Mouse (Mus musculus) ES-Bruce4 (cell line): ENCODE data around the gene Aqp8. TPM values are rescaled to one million over a fixed set of nuclear protein-coding genes. Genes with fewer than 3 reads are reported as not detected.

ENCODE experiments used
- H3K27ac ChIP-seq: 2 replicates; pipeline ENCODE4 v1.5.1; 2012; ENCODE audit warnings: low read length, inconsistent platforms; ENCODE audit not compliant: insufficient read depth
- H3K27me3 ChIP-seq: 2 replicates; pipeline ENCODE4 v1.6.1; 2012; ENCODE audit warnings: mild to moderate bottlenecking, low read length, inconsistent platforms; ENCODE audit not compliant: control insufficient read depth, poor library complexity, insufficient read depth, severe bottlenecking
- H3K36me3 ChIP-seq: 2 replicates; pipeline ENCODE4 v1.6.1; 2012; ENCODE audit warnings: inconsistent platforms, mild to moderate bottlenecking, low read length, moderate library complexity; ENCODE audit not compliant: control insufficient read depth, poor library complexity, insufficient read depth, severe bottlenecking
- H3K4me1 ChIP-seq: one replicate; pipeline ENCODE4 v1.8.1; 2011; ENCODE audit warnings: low read length; ENCODE audit not compliant: control insufficient read depth, insufficient read depth
- H3K4me3 ChIP-seq: 2 replicates; pipeline ENCODE4 v1.5.1; 2011; ENCODE audit warnings: low read depth, mild to moderate bottlenecking, low read length
- H3K9ac ChIP-seq: 2 replicates; pipeline ENCODE4 v1.6.1; 2012; ENCODE audit warnings: low read depth, mild to moderate bottlenecking, inconsistent platforms; ENCODE audit not compliant: poor library complexity, severe bottlenecking
- H3K9me3 ChIP-seq: replicated peaks from 2 replicates; pipeline ENCODE4 v1.6.1; 2012; ENCODE audit warnings: mild to moderate bottlenecking, low read length, inconsistent platforms; ENCODE audit not compliant: control insufficient read depth, poor library complexity, insufficient read depth, severe bottlenecking
- CTCF ChIP-seq: IDR thresholded peaks from one replicate; pipeline ENCODE4 v1.8.1; 2011; ENCODE audit warnings: low read depth, low read length
- EP300 ChIP-seq: IDR thresholded peaks from 2 replicates; pipeline ENCODE4 v1.6.1; 2011; ENCODE audit warnings: low read depth, low read length; ENCODE audit not compliant: insufficient read depth
- POLR2A ChIP-seq: IDR thresholded peaks from one replicate; pipeline ENCODE4 v1.8.1; 2011; ENCODE audit warnings: low read length; ENCODE audit not compliant: insufficient read depth
- polyA plus RNA-seq: library from polyadenylated mRNA; stranded (reverse); fragments of >200 nt; gene quantifications from 2 replicates; pipeline ENCODE4 v1.2.4, GENCODE M21; 2011; ENCODE audit warnings: low read depth; ENCODE audit not compliant: missing spikeins, insufficient read depth, insufficient read length

Gene Aqp8
- polyA plus RNA-seq, 1 experiment, result not detected

DNA sequence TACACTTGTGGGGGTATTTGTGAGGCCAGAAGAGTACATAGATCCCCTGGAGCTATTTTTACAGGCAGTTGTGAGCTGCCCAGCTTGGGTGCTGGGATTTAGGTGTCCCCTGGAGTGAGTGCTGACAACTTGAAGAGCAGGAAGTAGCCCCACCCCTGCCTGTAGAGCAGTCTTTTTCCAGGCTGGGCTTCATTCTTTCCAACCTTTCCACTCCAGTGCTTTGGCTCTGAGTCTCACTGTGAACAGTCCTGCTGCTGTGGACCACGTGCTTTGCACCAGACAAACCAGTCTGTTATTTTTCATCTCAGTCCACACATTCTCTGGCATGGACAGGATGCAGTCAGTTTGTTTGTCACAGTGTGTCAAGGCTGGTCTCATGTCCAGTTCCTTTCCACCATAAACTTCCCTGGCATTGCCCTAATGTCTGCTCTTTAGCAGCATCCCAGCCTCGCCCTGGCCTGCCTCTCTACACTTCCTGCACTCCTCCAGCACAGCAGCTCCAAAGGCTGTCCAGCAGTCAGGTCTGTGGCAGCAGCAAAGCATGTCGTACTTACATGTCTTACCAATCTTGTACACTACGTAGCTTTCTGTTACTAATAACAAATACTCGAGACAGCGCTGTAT, 36.8 kb upstream of the Aqp8 start:
- H3K27me3 ChIP-seq, result no peaks in the 10 kb centered on the region; the same call in 1 of the 2 replicates

DNA sequence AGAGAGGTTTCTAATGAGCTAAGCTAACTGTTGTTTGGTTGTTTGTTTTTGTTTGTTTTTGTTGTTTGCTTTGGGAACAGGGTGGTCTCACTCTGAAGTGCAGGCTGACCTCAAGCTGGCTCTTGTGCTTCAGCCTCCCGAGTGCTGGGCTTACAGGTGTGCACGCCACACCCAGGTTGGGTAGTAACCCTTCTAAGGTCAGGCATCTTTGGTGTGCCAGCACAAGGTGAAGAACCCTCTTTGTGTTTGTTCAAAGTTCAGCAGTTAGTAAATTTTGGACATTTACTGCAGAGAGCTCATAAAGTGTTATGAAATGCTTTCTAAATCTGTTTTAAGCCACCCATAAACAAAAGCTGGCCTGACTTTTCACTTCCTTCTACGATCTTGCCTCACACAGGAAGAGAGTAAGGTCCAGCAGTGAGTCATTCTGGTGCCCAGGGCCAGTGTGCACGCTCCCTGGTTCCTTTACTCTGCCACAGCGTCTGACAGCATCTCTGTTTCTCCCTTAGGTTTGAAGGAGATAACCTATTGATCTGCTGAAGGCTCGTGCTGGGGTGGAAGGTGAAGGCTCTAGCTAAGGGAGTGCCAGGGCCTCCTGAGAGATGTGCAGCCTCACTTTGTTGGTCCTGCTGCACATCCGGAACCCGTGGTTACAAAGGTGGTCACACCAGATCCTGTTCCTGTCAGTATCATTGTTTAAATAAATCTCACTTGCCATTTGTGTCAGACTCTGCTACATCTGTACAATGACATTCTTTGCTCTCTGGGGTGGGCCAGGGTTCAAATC, 32.3 kb upstream of the Aqp8 start:
- H3K4me1 ChIP-seq, result no peaks in the 10 kb centered on the region
- H3K27me3 ChIP-seq, result no peaks in the 10 kb centered on the region; the same call in 1 of the 2 replicates
- H3K36me3 ChIP-seq, result peaks cover 11% of the 10 kb centered on the region; the same call in 1 of the 2 replicates
- H3K9me3 ChIP-seq, result no peaks in the 10 kb centered on the region
- no peak overlapping the region for H3K9ac ChIP-seq
- H3K27ac ChIP-seq, result no peak overlapping the region
- TF ChIP-seq POLR2A (no peak), CTCF (no peak), EP300 (no peak)
- no peak overlapping the region for H3K4me3 ChIP-seq

More for the DNA sequence above, 36.8 kb upstream of the Aqp8 start:
- Histone ChIP-seq H3K36me3 (peaks cover 23% of the 10 kb centered on the region), H3K4me1 (no peaks in the 10 kb centered on the region), H3K9ac (no peak overlapping the region), H3K4me3 (no peak overlapping the region), H3K9me3 (no peaks in the 10 kb centered on the region), H3K27ac (no peak overlapping the region)
- TF ChIP-seq EP300, result no peak
- TF ChIP-seq POLR2A, result no peak
- TF ChIP-seq CTCF, result no peak

DNA sequence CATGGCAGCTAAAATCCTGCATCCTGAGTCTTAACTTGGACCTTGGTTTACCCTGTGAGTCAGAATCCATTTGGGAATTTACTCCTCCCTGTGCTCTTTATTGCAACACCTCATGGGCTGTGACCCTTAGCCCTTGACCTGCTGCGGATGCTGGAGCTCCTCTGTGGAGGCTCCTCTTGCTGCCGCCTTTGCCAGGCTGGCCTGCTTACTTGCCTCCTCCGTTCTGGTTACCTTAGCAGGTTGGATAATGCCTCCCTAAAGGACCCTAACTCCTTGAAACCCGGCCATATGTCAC, 31.7 kb upstream of the Aqp8 start:
- no peak for TF ChIP-seq EP300
- TF ChIP-seq POLR2A, result no peak
- TF ChIP-seq CTCF, result no peak
- Histone ChIP-seq H3K27ac (no peak overlapping the region), H3K27me3 (no peaks in the 10 kb centered on the region; the same call in 1 of the 2 replicates), H3K4me1 (no peaks in the 10 kb centered on the region), H3K36me3 (peaks cover 11% of the 10 kb centered on the region; the same call in 1 of the 2 replicates), H3K4me3 (no peak overlapping the region), H3K9me3 (no peaks in the 10 kb centered on the region), H3K9ac (no peak overlapping the region)

DNA sequence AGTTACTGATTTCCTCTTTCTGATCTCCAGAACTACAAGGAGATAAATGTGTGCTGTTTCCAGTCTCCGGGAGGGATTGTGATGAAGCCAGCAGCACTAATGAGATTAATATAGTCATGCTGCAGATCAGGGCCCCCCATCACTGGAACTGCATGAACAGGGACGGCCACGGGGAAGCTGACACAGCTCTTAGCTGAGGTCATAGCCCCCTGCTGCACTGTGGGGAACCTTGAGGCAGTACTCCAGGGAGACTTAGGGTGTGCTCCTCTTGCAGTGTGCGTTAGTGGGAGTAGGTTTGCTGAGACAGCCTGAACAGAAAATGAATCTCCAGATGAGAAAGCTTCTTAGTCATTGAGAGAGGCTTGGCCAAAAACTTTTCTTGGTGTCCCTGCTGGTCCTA, 30.9 kb upstream of the Aqp8 start:
- Histone ChIP-seq H3K36me3 (peaks cover 11% of the 10 kb centered on the region; the same call in 1 of the 2 replicates), H3K4me3 (no peak overlapping the region), H3K4me1 (no peaks in the 10 kb centered on the region), H3K27ac (no peak overlapping the region), H3K9ac (no peak overlapping the region), H3K9me3 (no peaks in the 10 kb centered on the region), H3K27me3 (no peaks in the 10 kb centered on the region; the same call in 1 of the 2 replicates)
- TF ChIP-seq POLR2A (no peak), CTCF (no peak), EP300 (no peak)

- H3K27me3 ChIP-seq, result no peaks in the 10 kb centered on the region
- no peaks in the 10 kb centered on the region for H3K9me3 ChIP-seq
- no peaks in the 10 kb centered on the region for H3K36me3 ChIP-seq
- no peak overlapping the region for H3K27ac ChIP-seq
- H3K4me1 ChIP-seq, result no peaks in the 10 kb centered on the region
- H3K4me3 ChIP-seq, result no peak overlapping the region
- H3K9ac ChIP-seq, result no peak overlapping the region
- TF ChIP-seq EP300, result no peak
- TF ChIP-seq POLR2A, result no peak
- no peak for TF ChIP-seq CTCF
Measured at GRCm38 (mm10) chr7:123442079-123442478, 20.0 kb upstream of the Aqp8 start.

GRCm38 (mm10) chr7:123448794-123449193, 13.3 kb upstream of the Aqp8 start:
- Histone ChIP-seq H3K4me1 (no peaks in the 10 kb centered on the region), H3K9ac (no peak overlapping the region), H3K9me3 (no peaks in the 10 kb centered on the region), H3K4me3 (no peak overlapping the region), H3K27me3 (no peaks in the 10 kb centered on the region), H3K36me3 (no peaks in the 10 kb centered on the region), H3K27ac (no peak overlapping the region)
- TF ChIP-seq EP300 (no peak), CTCF (no peak), POLR2A (no peak)
